Mouse (Mus musculus) liver, embryonic 14.5 days (tissue): ENCODE data around the gene Litaf.

Experiments
- CTCF ChIP-seq: IDR thresholded peaks from 2 replicates; pipeline ENCODE4 v1.5.1; 2016; ENCODE audit warnings: antibody characterized with exemption, low read depth, control low read depth
- EP300 ChIP-seq: IDR thresholded peaks from 2 replicates; pipeline ENCODE4 v1.6.1; 2016; ENCODE audit warnings: antibody characterized with exemption, low read depth

DNA sequence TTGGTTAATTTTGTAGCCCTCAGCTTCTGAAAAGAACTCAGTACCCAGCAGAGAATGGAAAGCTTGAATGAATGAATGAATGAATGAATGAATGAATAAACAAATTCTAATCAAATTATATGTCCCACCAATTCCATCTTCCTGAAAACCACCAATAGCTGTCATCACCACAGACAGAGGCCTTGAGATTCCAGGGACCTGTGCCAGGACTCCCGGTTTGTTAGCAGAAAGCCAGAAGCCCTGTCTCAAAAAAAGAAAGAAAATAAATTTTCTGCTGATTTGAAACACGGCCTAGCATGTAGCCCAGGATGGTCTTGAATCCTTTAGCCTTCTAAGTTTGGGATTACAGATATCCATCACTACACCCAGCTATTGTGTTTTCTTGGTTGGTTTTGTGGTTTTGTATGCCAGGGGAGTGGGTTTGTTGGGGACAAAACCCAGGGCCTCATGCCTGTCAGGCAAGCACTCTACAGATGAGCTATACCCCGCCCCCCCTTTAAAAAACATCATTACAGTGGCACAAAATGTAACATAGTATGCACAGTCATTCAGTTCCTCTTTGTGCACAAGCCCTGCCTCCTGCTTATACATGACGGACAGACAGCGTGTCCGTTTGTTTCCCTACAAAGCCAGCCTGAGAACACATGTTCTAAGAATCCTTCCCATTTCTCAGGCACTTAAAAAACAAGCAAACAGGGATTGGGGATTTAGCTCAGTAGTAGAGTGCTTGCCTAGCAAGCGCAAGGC is 120.4 kb downstream of the Litaf start:
- TF ChIP-seq CTCF, result no peak
- no peak for TF ChIP-seq EP300
